Mouse (Mus musculus): ENCODE results near the gene Lrfn2.
A peak's percentile ranks its signal among the peaks of the same experiment; 100 is the strongest.

Lrfn2 gene

DNA sequence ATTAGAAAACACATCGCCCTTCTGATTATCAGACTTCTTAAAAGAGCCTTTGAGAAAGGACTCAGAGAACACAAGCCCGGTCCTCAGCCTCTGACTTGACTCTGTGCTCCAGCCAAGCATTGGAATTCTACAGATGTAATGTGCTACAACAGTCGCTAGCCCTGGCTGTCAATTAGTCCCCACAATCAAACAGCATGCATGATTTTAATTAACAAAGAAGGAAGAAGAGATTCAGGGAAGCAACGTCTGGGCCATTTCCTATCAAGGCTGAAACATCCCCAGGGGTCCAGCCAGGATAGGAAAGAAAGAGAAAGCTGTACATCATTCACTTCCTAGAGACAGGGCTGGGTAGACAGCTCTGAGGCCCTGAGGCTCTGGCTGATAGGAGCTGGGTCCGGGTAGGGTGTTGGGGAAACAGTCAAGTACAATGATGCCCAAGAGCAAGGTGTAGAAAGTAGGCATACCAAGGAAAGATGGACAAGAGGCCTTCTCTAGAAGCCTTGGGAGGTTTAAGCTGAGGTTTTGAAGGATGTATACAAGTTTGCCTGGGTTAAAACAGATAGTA lies 101.6 kb downstream of the Lrfn2 start:
- DNase-seq (ENCODE audit: low spot score) = no peak

DNA sequence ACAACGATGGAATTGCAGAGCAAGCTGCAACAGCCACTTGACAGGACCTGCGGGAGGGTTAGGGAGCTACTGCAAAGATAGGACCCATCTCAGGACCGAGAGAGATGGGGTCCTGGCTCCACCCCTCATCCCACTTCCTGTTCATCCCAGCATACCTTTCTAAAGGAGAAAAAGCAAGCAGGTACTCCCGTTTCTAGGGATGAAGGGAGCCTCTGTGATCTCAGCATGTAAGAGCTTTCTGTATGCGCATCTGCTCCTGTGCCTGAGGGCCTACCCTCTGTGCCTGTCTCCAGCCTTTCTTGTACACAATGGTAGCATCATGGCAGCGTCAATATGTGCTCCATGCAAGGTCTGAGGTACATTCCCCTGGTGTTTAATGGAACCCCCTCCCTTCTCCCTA lies 102.9 kb downstream of the Lrfn2 start:
- DNase-seq (ENCODE audit: low spot score) = no peak

DNA sequence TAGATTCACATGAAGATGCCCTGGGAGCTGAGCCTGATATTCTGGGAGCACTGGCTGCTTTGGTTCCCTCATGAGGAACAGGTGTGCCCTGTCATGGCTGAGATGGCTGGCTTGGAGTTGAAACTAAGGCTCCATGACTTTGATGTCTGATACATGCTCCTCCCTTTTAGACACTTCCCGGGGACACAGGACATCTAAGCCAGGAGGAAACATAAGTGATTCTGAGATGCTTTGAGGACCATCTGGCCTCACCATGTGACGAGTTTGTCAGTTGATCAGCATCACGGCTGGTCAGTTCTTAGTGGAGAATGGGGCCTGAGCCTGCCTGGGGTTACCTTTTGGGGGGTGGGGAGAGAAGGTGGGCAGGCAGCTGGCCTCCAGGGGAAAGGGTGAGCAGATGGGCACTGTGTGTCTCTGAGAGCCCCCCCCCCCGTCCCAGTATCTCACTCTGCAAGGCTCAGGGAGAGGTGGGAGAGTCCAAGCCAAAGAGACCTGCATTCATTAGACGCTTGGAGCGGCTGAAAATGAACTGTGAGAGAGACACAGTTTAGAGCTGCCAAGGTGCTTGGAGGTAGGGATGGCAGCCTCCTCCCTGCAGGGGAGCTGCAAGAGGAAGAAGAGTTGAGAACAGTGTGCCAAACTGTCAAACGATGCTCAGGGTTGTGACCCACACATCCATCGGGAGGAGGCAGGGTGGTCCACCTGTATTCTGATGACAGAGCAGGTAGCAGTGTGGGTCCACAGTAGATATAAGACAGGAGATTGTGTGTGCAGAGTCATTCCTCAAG lies 105.2 kb downstream of the Lrfn2 start:
- no peak for DNase-seq (ENCODE audit: low spot score)

DNA sequence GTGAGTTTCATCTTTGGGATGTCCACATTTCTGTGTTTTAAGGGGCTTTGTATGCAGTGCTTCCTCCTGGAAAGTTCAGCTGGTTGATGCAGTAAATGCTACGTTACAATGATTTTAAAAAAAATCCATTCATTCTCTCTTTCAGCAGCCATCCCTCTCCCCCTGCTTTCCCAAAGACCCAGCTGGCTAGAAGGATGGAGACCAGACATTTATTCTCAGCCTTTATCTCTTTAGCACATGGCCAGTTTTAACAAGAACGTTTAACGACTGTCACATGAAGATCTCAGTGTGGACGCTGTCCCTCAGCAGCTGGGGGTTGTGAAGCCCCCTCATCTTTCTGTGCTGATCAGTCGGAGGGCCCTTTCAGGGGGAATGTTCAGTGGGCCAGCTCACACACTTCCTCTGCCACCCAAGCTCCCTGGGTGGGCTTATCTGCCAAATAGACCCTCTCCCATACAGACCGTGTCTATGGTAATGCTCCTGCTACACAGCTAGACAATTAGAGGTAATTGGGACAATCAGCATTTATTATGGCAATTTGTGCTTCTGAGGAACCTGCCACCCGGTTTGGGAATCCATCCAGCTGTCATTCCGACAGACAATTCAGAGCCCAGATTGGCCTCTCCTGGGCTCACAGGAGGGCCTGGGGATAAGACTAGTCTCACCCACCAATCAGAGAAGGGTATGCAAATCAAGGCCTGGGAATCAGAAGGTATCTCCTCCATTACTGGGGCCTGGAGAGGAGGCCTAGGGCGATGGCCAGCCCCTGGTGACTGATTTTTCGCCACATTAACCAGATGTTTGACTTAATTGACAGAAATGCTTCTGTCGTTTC lies 111.8 kb downstream of the Lrfn2 start:
- peak; percentile 73 for DNase-seq (ENCODE audit: low spot score)

- no peak for DNase-seq (ENCODE audit: low spot score)
These were observed 115.7 kb downstream of the Lrfn2 start for GRCm38 (mm10) chr17:49047921-49048320.

- no peak for DNase-seq (ENCODE audit: low spot score)
These were observed 119.1 kb downstream of the Lrfn2 start for GRCm38 (mm10) chr17:49051231-49051630.

DNA sequence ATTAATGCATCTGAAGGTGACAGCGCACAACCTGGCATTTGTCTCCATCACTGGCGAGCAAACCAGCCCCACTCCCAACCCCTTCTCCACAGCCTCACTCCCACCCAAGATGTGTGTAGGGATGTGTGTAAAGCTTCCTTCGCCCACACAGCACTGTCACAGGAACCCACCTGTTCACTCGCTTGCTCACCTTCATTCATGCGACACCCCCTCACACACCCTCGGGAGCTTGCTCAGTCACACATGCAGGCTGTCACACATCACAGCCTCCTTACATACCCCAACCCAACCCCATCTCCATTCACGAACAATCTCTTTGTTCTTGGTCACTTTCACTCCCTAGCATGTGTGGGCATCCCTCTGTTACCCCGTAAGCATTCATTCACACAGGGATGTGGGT lies 129.0 kb downstream of the Lrfn2 start:
- DNase-seq (ENCODE audit: low spot score) = no peak

DNA sequence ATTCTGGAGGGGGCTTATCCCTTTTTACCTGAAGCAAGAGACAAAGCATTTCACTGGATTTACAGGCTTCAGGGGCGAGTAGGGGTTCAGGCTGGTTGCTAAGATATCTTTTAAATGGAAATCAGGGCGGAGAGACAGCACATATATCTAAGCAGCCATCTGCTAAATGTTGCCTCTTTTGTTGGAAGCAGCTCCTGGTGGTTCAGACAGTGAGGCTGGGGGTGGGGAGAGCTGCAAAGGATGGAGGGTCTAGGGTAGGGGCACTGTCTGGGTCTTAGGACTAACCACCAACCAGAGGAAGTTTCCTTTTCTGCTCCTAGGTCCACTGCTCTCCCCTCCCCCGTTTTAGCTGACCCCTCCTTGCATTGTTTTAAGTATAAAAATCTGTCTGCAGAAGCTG lies 131.6 kb downstream of the Lrfn2 start:
- no peak for DNase-seq (ENCODE audit: low spot score)

DNA sequence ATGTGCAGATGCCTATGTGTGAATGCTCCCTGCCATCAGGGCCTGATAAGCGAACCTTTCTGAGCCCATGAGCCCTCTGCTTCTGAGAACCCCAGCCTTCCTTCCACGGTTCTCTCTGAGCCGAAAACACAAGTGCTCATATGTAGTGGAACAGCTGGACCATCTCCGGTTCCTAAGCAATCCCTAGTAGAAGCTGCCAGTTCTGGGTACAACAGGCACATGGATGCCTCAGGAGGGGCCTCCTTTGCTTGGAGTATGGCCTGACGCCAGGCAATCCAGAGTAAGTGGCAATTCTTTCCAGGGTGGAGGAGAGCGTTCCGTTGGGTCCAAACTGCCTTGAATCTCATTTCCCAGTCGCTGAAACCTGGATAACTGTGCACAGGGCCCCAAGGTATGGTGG lies 132.3 kb downstream of the Lrfn2 start:
- no peak for DNase-seq (ENCODE audit: low spot score)

GRCm38 (mm10) chr17:49065050-49065449 lies 132.9 kb downstream of the Lrfn2 start:
- no peak for DNase-seq (ENCODE audit: low spot score)

GRCm38 (mm10) chr17:49066748-49067147 lies 134.6 kb downstream of the Lrfn2 start:
- DNase-seq (ENCODE audit: low spot score) = no peak

DNA sequence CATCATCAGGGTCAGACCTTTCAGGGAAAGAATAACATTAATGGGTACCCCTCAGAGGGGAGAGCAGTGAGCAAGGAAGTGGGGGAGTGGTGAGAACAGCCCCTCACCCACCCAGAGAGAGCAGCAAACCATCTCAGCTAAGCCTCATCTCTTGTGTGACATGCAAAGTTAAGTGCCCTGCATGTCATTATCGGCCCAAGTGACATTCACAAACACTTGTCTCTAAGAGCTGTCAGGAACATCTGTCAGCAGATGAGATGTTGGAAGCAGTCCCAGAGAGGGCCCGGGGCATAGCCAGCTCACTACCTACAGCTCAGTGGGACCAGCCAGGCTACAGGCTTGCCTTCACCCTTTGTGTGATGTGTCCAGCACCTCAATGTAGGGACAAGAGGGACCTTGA lies 146.0 kb downstream of the Lrfn2 start:
- no peak for DNase-seq (ENCODE audit: low spot score)

- DNase-seq (ENCODE audit: low spot score) = no peak
These were observed 147.5 kb downstream of the Lrfn2 start for GRCm38 (mm10) chr17:49079647-49080046.

DNA sequence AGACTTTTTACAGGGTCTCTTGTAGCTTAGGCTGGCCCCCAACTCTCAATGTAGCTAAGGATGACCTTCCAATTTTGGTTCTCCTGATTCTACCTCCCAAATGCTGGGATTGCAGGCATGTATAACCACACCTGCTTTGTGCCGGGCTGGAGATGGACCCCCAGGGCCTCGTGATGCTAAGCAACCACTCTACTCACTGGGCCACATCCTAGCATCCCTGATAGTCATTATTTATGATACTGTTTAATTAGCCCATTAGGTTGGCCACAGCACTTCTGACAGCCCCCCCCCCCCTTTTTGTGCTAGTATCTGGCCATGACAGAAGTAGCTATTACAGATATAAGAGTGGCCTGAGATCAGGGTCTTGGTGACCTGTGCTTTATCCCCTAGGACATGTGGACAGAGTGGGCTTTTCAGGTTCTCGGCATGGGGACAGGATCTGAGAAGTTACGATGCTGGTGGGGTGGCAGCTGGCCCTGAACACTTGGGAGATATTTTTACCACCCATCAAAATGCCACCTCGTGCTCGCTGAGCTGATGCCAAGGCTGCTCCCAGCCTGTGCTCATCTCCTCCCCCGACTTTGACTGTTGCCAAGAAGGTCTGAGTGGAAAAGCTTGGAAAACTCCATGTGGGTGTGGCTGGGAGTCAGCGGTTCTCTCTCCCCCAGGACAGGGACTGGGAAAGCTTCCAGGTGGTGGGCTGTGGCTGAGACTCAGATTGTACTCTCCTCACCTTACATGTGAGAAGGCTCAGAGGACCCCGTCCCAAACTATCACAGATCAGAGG lies 151.6 kb downstream of the Lrfn2 start:
- no peak for DNase-seq (ENCODE audit: low spot score)

GRCm38 (mm10) chr17:49085111-49085510 lies 152.9 kb downstream of the Lrfn2 start:
- no peak for DNase-seq (ENCODE audit: low spot score)

DNA sequence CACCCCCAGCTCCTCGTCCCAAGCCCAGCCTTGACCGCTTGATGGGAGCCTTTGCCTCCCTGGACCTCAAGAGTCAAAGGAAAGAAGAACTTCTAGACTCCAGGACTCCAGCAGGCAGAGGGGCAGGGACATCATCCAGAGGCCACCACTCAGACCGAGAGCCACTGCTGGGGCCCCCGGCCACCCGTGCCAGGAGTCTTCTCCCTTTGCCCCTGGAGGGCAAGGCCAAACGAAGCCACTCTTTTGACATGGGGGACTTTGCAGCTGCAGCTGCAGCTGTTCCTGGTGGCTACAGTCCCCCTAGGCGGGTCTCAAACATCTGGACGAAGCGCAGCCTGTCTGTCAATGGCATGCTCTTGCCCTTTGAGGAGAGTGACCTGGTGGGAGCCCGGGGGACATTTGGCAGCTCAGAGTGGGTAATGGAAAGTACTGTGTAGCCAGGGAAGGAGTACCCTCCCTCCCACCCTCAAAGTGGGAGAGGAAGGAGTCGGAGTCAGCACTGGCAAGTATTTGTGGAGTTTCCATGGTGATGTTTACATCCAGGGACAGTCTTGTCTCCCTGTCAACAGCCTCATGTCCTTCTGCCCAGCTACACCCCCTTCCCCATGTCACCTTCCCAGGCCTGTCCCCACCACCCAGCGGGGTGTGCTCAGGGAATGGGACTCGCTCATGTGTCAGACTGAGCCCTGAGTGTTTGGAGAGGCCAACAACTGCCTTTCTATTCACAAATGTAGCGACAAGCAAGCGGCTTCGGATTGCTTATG lies 164.8 kb downstream of the Lrfn2 start:
- no peak for DNase-seq (ENCODE audit: low spot score)

DNA sequence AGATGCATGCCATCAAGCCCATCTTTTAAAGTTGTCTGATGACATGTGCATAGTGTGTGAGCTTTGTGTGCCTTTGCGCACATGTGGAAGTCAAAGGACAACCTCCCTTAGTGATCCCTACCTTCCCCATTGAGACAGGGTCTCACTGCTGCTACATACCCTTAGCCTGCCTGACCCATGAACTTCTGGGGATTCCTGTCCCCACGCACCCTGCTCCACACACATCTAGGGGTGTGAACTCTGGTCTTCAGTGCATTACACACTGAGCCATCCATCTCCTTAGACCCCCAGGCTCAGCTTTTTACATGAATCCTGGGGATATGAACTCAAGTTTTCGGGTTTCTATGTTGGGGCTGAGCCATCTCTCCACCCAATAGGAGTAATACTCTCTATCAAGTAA lies 179.2 kb downstream of the Lrfn2 start:
- no peak for DNase-seq (ENCODE audit: low spot score)

DNA sequence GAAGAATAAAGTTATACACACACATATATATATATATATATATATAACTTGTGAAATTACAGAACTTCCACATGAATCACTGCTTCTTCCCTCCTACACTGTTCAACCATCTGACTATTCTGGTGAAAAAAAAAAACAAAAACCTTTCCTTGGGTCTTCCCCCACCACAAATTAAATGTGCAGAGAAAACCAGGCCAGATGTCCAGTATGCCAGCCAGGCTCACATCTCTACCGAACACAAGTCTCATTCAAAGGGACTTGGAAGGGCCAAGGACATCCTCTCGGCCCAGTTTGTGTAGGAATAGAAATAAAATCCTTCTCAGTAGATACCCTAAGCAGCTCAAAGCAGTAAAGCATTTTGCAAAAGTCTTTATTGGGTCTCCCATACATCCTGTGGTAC lies 179.7 kb downstream of the Lrfn2 start:
- DNase-seq (ENCODE audit: low spot score) = no peak

GRCm38 (mm10) chr17:49113336-49113735 lies 181.2 kb downstream of the Lrfn2 start:
- no peak for DNase-seq (ENCODE audit: low spot score)

DNA sequence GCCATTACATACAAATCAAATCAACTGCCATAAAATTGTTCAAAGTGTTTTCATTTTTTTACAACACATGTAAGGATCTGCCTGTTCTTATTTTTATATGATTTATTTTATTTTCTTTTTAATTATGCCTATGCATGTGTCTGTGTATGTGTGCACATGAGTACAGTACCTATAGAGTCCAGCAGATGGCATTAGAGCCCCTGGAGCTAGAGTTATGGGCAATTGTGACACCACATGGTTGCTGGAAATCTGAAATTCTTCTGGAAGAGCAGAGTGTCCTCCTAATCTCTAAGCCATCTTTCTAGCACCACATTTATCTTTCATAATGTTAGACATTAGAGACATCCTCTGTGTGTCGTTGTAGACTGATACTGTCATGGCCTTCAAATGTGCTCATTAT lies 192.0 kb downstream of the Lrfn2 start:
- DNase-seq (ENCODE audit: low spot score) = no peak

DNA sequence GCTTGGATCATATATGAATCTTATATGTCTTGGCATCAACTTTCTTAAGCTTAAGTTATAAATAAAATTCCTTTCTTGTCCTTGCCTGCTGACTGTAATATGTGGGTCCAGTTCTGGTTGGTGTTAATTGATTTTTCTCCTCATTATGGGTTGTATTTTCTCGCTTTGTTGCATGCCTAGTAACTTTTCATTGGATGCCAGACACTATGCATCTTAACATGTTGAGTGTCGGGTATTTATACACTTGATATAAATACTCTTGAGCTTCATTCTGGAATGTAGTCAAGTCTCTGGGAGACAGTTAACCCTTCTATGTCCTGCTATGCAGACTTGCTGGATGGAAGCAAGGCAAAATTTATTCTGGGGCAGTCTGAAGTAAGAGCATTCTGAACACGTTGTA lies 192.5 kb downstream of the Lrfn2 start:
- no peak for DNase-seq (ENCODE audit: low spot score)
